20 mouse cellular contexts compared by ENCODE assay signal in the genomic region with DNA sequence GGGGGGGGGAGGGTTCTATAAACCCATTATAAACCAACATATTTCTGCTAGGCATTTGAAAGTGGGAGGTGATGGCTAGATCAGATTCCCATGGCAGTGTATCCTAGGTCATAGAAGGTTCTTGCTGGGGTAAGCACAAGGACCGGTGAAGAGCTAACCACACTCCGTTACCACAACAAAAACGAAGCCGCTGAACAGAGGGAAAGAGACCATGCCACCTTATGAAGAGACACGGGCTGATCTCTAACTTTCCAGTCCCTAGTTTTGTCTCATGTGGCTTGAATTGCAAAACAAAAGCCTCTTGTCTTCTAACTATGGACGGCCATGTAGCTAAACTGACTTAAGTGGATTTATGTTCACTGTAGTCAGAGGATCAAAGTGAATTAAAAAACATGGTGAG.
"Had no signal": no experiment of that assay in that cellular context is flagged by ENCODE, and none has a peak within 500 bp of the region (broad histone marks: within the 10 kb centered on the region; RNA-seq: fewer than 3 reads in every experiment).

No protein-coding gene starts in this region.

- H3K9me3 ChIP-seq: intestine, embryonic 15.5 days; midbrain, embryonic 10.5 days; midbrain, embryonic 15.5 days; neural tube, embryonic 13.5 days; stomach, embryonic 15.5 days had no signal

- H3K4me2 ChIP-seq: intestine, embryonic 15.5 days; midbrain, embryonic 15.5 days; neural tube, embryonic 13.5 days; stomach, embryonic 15.5 days had no signal

- ATAC-seq: intestine, embryonic 15.5 days; midbrain, embryonic 15.5 days had no signal

- H3K4me1 ChIP-seq: intestine, embryonic 15.5 days; midbrain, embryonic 10.5 days; midbrain, embryonic 15.5 days; neural tube, embryonic 13.5 days; stomach, embryonic 15.5 days had no signal

- H3K27me3 ChIP-seq: intestine, embryonic 15.5 days; megakaryocyte, embryonic 14.5 days; midbrain, embryonic 15.5 days; neural tube, embryonic 13.5 days; stomach, embryonic 15.5 days had no signal

- H3K9ac ChIP-seq: intestine, embryonic 15.5 days; liver, embryonic 14.5 days; midbrain, embryonic 15.5 days; neural tube, embryonic 13.5 days; stomach, embryonic 15.5 days had no signal

- DNase-seq: kidney, adult 11 months; kidney, adult 9 months; kidney, postnatal 14 days; kidney, postnatal 4 days; layer of hippocampus, adult 9-11 months; lung, adult 18-20 months; lung, postnatal 14 days; retina, postnatal 1 day; right cerebral cortex, postnatal 25 days; spleen, adult 18-20 months; thymus, postnatal 36 days had no signal

- H3K4me3 ChIP-seq: intestine, embryonic 15.5 days; layer of hippocampus, adult 2 months; megakaryocyte, embryonic 14.5 days; midbrain, embryonic 10.5 days; midbrain, embryonic 15.5 days; neural tube, embryonic 13.5 days; stomach, embryonic 15.5 days had no signal

- H3K27ac ChIP-seq: intestine, embryonic 15.5 days; layer of hippocampus, adult 2 months; liver, embryonic 14.5 days; macrophage; midbrain, embryonic 10.5 days; midbrain, embryonic 15.5 days; neural tube, embryonic 13.5 days; stomach, embryonic 15.5 days had no signal

- H3K36me3 ChIP-seq: intestine, embryonic 15.5 days; midbrain, embryonic 10.5 days; midbrain, embryonic 15.5 days; neural tube, embryonic 13.5 days; stomach, embryonic 15.5 days had no signal
